Mouse (Mus musculus) stomach, postnatal 0 days (tissue): ENCODE measurements around the gene Ltb. TPM values are rescaled to one million over a fixed set of nuclear protein-coding genes. Genes with fewer than 3 reads are reported as not detected.

Experiments
- ATAC-seq: fragments of 200-750 bp; cut with Nextera tagmentation; 2 replicates; pipeline ENCODE4 v1.8.0; 2017; ENCODE audit not compliant: low FRiP score, low TSS enrichment
- DNase-seq: peaks from one replicate; pipeline ENCODE4 v3.0.0-alpha.2; 2016; ENCODE audit warnings: low spot score
- H3K27ac ChIP-seq: fragments of 300-500 bp; sonication (generic); replicated peaks from 2 replicates; pipeline ENCODE4 v1.5.1; 2014; ENCODE audit warnings: mild to moderate bottlenecking, control low read depth
- H3K27me3 ChIP-seq: fragments of 300-500 bp; sonication (generic); 2 replicates; pipeline ENCODE4 v1.6.1; 2014; ENCODE audit warnings: low read length; ENCODE audit not compliant: control insufficient read depth, insufficient read depth
- H3K36me3 ChIP-seq: fragments of 300-500 bp; sonication (generic); 2 replicates; pipeline ENCODE4 v1.6.1; 2014; ENCODE audit warnings: low read length, mixed read lengths; ENCODE audit not compliant: control insufficient read depth, insufficient read depth
- H3K4me1 ChIP-seq: fragments of 300-500 bp; sonication (generic); replicated peaks from 2 replicates; pipeline ENCODE4 v1.6.1; 2014; ENCODE audit warnings: antibody characterized with exemption; ENCODE audit not compliant: control insufficient read depth, insufficient read depth
- H3K4me2 ChIP-seq: fragments of 300-500 bp; sonication (generic); replicated peaks from 2 replicates; pipeline ENCODE4 v1.6.1; 2014; ENCODE audit warnings: low read depth, mild to moderate bottlenecking, control low read depth, moderate library complexity
- H3K4me3 ChIP-seq: fragments of 300-500 bp; sonication (generic); 2 replicates; pipeline ENCODE4 v1.5.1; 2014; ENCODE audit warnings: low read depth, low read length, control low read depth
- H3K9ac ChIP-seq: fragments of 300-500 bp; sonication (generic); 2 replicates; pipeline ENCODE4 v1.6.1; 2014; ENCODE audit warnings: mild to moderate bottlenecking, low read length, control low read depth, mixed read lengths
- H3K9me3 ChIP-seq: fragments of 300-500 bp; sonication (generic); 2 replicates; pipeline ENCODE4 v1.6.1; 2016; ENCODE audit warnings: low read length; ENCODE audit not compliant: control insufficient read depth
- CTCF ChIP-seq: IDR thresholded peaks from 2 replicates; pipeline ENCODE4 v1.5.1; 2016; ENCODE audit warnings: antibody characterized with exemption, low read depth, mild to moderate bottlenecking, moderate library complexity
- EP300 ChIP-seq: optimal IDR thresholded peaks from 2 replicates; pipeline ENCODE3; 2016; ENCODE audit warnings: antibody characterized with exemption
- WGBS: fragments of 180-500 bp; shearing (Covaris S2); extraction: QIAGEN DNeasy Blood & Tissue Kit; methylation state at CpG from one replicate; pipeline ENCODE4 v1.1.7; 2014; 5-methylcytosine and 5-hydroxymethylcytosine counted together
- polyA plus RNA-seq: library from polyadenylated mRNA; unstranded; fragments of >200 nt; fragmentation: Nextera tagmentation; extraction: Ambion mirVana; gene quantifications from 2 replicates; pipeline ENCODE4 v1.2.1, GENCODE M21; 2015

Gene Ltb
- 0.63 and 0.78 TPM in 2 replicates for polyA plus RNA-seq

DNA sequence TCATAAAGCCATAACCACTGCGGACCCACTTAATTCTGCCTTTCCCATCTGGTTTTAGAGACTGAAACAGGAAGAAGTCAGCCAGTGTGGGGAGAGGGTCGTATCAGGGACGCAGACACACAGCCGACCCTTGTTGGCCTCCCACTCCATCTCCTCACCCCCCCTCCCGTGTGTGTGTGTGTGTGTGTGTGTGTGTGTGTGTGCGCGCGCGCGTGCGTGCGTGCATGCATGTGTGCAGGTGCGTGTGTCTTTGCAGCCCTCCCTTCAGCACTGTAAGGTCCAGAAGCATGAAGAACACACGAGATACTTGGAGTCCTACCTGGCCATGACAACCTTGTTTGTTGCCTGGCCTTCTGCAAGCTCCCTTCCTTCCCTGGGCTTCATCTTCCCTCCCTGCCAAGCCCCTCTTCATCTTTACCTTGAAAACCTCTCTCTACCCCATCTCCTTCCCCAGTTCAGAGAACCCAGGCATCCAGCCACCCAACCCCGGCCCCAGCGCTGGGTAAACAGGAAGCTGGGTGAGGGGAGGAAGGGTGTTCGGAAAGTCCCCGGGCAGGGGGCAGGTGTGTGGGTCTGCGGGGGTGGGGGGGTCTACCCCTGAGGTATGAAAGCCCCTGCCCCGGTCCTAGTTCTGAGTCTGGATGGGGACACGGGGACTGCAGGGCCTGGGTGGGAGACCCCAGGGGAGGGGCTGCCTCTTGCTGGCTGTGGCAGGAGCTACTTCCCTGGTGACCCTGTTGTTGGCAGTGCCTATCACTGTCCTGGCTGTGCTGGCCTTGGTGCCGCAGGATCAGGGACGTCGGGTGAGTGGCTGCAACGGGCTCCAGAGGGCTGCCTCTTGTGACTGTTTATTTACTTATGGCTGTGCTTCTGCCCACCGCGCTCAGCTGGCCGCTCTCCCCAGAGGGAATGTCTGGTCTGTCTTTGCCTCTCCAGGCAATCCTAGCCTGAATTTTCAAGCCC, at the start of gene Ltb:
Gene Ltb (plus strand): TSS at position 559 of the 963 bp plus-strand sequence.
- peak within 1 kb of the TSS; percentile 78 for H3K4me2 ChIP-seq
- no peak for DNase-seq
- no peaks in the 10 kb centered on the region for H3K27me3 ChIP-seq
- ATAC-seq: no peak
- H3K9me3 ChIP-seq: no peaks in the 10 kb centered on the region
- H3K4me1 ChIP-seq: no peaks in the 10 kb centered on the region
- H3K27ac ChIP-seq: no peak within 1 kb of the TSS
- no peak for TF ChIP-seq CTCF
- no peak for TF ChIP-seq EP300
- WGBS: 55% methylated on average over 28 of the region's 28 CpGs
- H3K4me3 ChIP-seq: peak within 1 kb of the TSS; percentile 41
- no peaks in the 10 kb centered on the region for H3K36me3 ChIP-seq
- H3K9ac ChIP-seq: no peak within 1 kb of the TSS; the same call in 1 of the 2 replicates

DNA sequence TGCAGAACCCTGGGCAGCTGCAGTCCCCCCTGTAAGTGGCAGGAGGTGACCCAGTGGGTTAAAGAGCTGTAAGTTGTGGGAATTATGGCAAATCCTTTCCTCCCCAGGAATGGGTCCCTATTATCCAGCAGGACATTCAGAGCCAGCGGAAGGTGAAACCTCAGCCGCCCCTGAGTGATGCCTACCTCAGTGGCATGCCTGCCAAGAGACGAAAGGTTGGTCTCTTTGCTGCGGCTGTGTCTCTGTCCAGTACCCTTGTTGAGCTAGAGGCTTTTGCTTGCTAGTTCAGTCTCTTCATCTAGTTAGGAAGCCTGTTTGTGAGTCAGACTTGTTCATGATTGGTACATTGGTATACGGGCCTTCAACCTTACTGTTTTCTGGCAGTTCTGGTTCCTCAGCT, 48.1 kb upstream of the Ltb start:
- Histone ChIP-seq H3K27ac (peak overlapping the region; percentile 40; the same call in 1 of the 2 replicates), H3K27me3 (no peaks in the 10 kb centered on the region), H3K4me1 (no peaks in the 10 kb centered on the region), H3K9me3 (no peaks in the 10 kb centered on the region), H3K4me3 (no peak overlapping the region), H3K36me3 (peaks cover 74% of the 10 kb centered on the region), H3K4me2 (no peak overlapping the region), H3K9ac (no peak overlapping the region; the same call in 1 of the 2 replicates)
- no peak for TF ChIP-seq CTCF
- DNase-seq (no peak), ATAC-seq (no peak)
- 73% methylated on average over 5 of the region's 5 CpGs for WGBS

DNA sequence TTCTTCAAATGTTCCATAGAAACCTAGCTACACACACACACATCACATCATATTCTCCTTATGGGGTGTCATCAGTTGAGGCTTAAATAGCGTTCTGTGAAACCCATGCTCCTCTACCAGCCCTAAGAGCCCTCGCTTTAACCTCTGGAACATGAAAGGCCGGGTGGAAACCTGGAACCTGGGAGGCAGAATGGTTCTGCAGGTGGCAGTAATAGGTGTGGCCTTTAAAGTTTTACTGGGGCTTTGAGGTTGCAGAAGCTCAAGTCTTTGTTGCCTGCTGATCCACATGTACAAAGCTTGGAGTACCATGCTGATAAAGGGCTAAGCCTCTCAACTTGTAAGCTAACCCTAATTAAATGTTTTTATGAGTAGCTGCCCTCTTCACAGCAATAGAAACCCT, 46.9 kb upstream of the Ltb start:
- Histone ChIP-seq H3K27ac (no peak overlapping the region; the same call in 1 of the 2 replicates), H3K4me1 (no peaks in the 10 kb centered on the region), H3K27me3 (no peaks in the 10 kb centered on the region), H3K9ac (no peak overlapping the region), H3K4me3 (no peak overlapping the region), H3K36me3 (peaks cover 71% of the 10 kb centered on the region), H3K4me2 (no peak overlapping the region), H3K9me3 (no peaks in the 10 kb centered on the region)
- no peak for TF ChIP-seq EP300
- no peak for TF ChIP-seq CTCF
- 37% methylated on average over 3 of the region's 3 CpGs for WGBS
- ATAC-seq (no peak), DNase-seq (no peak)

GRCm38 (mm10) chr17:35147922-35148639, 46.2 kb upstream of the Ltb start:
- H3K27ac ChIP-seq: 0 out of 2 replicates have a peak overlapping the region, but pooled peaks have one; percentile 35

DNA sequence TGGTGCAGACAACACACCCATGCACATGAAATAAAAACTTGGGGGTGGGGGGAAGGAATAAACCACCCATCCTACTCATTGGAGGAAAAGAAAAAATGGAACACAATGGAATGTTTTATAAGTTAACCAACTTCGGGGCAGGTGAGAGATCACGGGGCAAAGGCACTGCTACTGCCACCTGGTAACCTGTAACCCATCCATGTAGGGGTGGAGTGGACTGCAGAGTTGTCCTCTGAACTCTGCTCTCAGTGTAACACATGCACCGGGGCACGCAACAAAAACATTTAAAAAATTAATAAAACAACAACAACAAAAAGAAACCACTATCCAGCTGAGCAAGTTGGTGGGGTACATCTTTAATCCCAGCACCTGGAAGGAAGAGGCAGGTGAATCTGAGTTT, 42.1 kb upstream of the Ltb start:
- H3K4me3 ChIP-seq: no peak overlapping the region
- no peak overlapping the region for H3K4me2 ChIP-seq
- DNase-seq: no peak
- no peak for ATAC-seq
- H3K9me3 ChIP-seq: no peaks in the 10 kb centered on the region
- WGBS: 94% methylated on average over 4 of the region's 4 CpGs
- no peak overlapping the region for H3K27ac ChIP-seq
- H3K4me1 ChIP-seq: no peaks in the 10 kb centered on the region
- TF ChIP-seq CTCF (no peak), EP300 (no peak)
- H3K9ac ChIP-seq: no peak overlapping the region
- H3K27me3 ChIP-seq: no peaks in the 10 kb centered on the region
- H3K36me3 ChIP-seq: peaks cover 71% of the 10 kb centered on the region

More at GRCm38 (mm10) chr17:35147922-35148639, 46.2 kb upstream of the Ltb start:
- no peak overlapping the region for H3K4me2 ChIP-seq
- no peaks in the 10 kb centered on the region for H3K4me1 ChIP-seq
- DNase-seq: no peak
- H3K27me3 ChIP-seq: no peaks in the 10 kb centered on the region
- no peaks in the 10 kb centered on the region for H3K9me3 ChIP-seq
- no peak overlapping the region for H3K9ac ChIP-seq
- 56% methylated on average over 5 of the region's 5 CpGs for WGBS
- no peak overlapping the region for H3K4me3 ChIP-seq
- H3K36me3 ChIP-seq: peaks cover 71% of the 10 kb centered on the region
- no peak for ATAC-seq
- TF ChIP-seq EP300 (no peak), CTCF (no peak)
